Mouse (Mus musculus): ENCODE results near the gene Skap2. TPM values are rescaled to one million over a fixed set of nuclear protein-coding genes. Genes with fewer than 3 reads are reported as not detected.

Gene Skap2
- polyA plus RNA-seq, 1 experiment from 2014 or later = 15.9 TPM

GRCm38 (mm10) chr6:52028131-52028530 lies 15.8 kb upstream of the Skap2 start:
- no peak overlapping the region for H3K9ac ChIP-seq (ENCODE audit: low read length)
- 87% methylated on average over 4 of the region's 7 CpGs for WGBS

GRCm38 (mm10) chr6:52027181-52027580 lies 14.8 kb upstream of the Skap2 start:
- H3K27ac ChIP-seq (ENCODE audit: low read length) = no peak overlapping the region
- no peak overlapping the region for H3K4me3 ChIP-seq (ENCODE audit: low read length)
- H3K4me1 ChIP-seq (ENCODE audit: control insufficient read depth, insufficient read depth, low read length) = no peaks in the 10 kb centered on the region
- 73% methylated on average over 4 of the region's 4 CpGs for WGBS
- ATAC-seq (replicated peaks; ENCODE audit: extremely low read depth, insufficient read depth, low FRiP score) = no peak
- H3K9ac ChIP-seq (ENCODE audit: low read length) = no peak overlapping the region
- H3K36me3 ChIP-seq (ENCODE audit: control insufficient read depth, insufficient read depth) = no peaks in the 10 kb centered on the region
- no peak overlapping the region for H3K4me2 ChIP-seq (ENCODE audit: low read depth, low read length)
- no peaks in the 10 kb centered on the region for H3K27me3 ChIP-seq (ENCODE audit: control insufficient read depth, insufficient read depth, low read length)
- peaks cover 3% of the 10 kb centered on the region; the same call in 1 of the 2 replicates for H3K9me3 ChIP-seq (replicated peaks; ENCODE audit: control insufficient read depth, low read length)

More at GRCm38 (mm10) chr6:52028131-52028530, 15.8 kb upstream of the Skap2 start:
- no peaks in the 10 kb centered on the region for H3K4me1 ChIP-seq (ENCODE audit: control insufficient read depth, insufficient read depth, low read length)
- H3K36me3 ChIP-seq (ENCODE audit: control insufficient read depth, insufficient read depth) = no peaks in the 10 kb centered on the region
- H3K4me3 ChIP-seq (ENCODE audit: low read length) = no peak overlapping the region
- peaks cover 3% of the 10 kb centered on the region; the same call in 1 of the 2 replicates for H3K9me3 ChIP-seq (replicated peaks; ENCODE audit: control insufficient read depth, low read length)
- H3K4me2 ChIP-seq (ENCODE audit: low read depth, low read length) = no peak overlapping the region
- ATAC-seq (replicated peaks; ENCODE audit: extremely low read depth, insufficient read depth, low FRiP score) = no peak
- H3K27me3 ChIP-seq (ENCODE audit: control insufficient read depth, insufficient read depth, low read length) = no peaks in the 10 kb centered on the region
- H3K27ac ChIP-seq (ENCODE audit: low read length) = no peak overlapping the region

DNA sequence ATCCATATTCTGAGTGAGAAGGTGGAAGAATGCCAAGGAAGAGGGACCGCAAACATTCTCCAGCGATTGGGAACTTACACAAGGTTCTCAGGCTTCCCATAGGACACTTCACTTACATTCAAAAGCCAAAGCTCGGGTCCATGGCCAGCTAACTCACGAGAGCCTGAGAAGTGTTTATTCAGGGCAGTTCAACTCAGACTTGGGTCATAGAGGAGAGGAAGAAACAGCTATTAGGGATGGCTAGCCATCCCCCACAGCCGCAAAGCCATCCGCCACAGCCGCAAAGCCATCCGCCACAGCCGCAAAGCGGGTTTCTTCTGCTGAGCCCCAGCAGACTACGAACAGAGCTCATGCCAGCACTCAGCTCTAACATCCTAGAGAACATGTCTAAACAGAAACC lies 13.9 kb upstream of the Skap2 start:
- Histone ChIP-seq H3K9me3 (replicated peaks; ENCODE audit: control insufficient read depth, low read length) (peaks cover 3% of the 10 kb centered on the region; the same call in 1 of the 2 replicates), H3K4me1 (ENCODE audit: control insufficient read depth, insufficient read depth, low read length) (no peaks in the 10 kb centered on the region), H3K36me3 (ENCODE audit: control insufficient read depth, insufficient read depth) (no peaks in the 10 kb centered on the region), H3K9ac (ENCODE audit: low read length) (no peak overlapping the region), H3K4me2 (ENCODE audit: low read depth, low read length) (no peak overlapping the region), H3K4me3 (ENCODE audit: low read length) (no peak overlapping the region), H3K27ac (ENCODE audit: low read length) (no peak overlapping the region), H3K27me3 (ENCODE audit: control insufficient read depth, insufficient read depth, low read length) (no peaks in the 10 kb centered on the region)
- 61% methylated on average over 11 of the region's 11 CpGs for whole genome bisulfite sequencing
- no peak for ATAC-seq (replicated peaks; ENCODE audit: extremely low read depth, insufficient read depth, low FRiP score)

- Histone ChIP-seq H3K36me3 (ENCODE audit: control insufficient read depth, insufficient read depth) (no peaks in the 10 kb centered on the region), H3K4me3 (ENCODE audit: low read length) (no peak overlapping the region), H3K4me1 (ENCODE audit: control insufficient read depth, insufficient read depth, low read length) (no peaks in the 10 kb centered on the region), H3K4me2 (ENCODE audit: low read depth, low read length) (no peak overlapping the region), H3K27ac (ENCODE audit: low read length) (no peak overlapping the region), H3K27me3 (ENCODE audit: control insufficient read depth, insufficient read depth, low read length) (no peaks in the 10 kb centered on the region), H3K9me3 (replicated peaks; ENCODE audit: control insufficient read depth, low read length) (peaks cover 4% of the 10 kb centered on the region; the same call in 1 of the 2 replicates), H3K9ac (ENCODE audit: low read length) (no peak overlapping the region)
- whole genome bisulfite sequencing = 31% methylated on average over 5 of the region's 5 CpGs
- ATAC-seq (replicated peaks; ENCODE audit: extremely low read depth, insufficient read depth, low FRiP score) = no peak
These were observed 12.4 kb upstream of the Skap2 start for GRCm38 (mm10) chr6:52024730-52025129.

DNA sequence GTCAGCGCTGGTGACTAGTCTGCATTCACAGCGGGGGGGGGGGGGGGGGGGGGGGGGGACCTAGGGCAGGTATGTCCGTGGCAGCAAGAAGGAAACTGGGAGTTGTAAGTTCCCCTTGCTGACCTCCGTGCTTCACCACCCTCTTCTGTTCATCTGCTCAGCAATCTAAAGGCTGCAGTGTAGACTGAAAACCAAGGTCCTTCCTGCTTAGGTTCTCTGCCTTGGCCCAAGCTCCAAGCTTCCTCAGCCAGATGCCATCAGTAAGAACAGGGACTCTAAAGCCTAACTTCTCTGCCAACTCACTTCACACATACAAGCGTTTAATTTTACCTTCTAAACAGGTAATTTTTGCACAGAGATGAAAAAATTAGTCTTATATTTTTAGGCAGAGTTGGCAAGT lies 10.0 kb upstream of the Skap2 start:
- no peaks in the 10 kb centered on the region for H3K27me3 ChIP-seq (ENCODE audit: control insufficient read depth, insufficient read depth, low read length)
- ATAC-seq (replicated peaks; ENCODE audit: extremely low read depth, insufficient read depth, low FRiP score) = no peak
- no peak overlapping the region for H3K4me2 ChIP-seq (ENCODE audit: low read depth, low read length)

GRCm38 (mm10) chr6:52020276-52020675 lies 7.9 kb upstream of the Skap2 start:
- ATAC-seq (replicated peaks; ENCODE audit: extremely low read depth, insufficient read depth, low FRiP score) = no peak
- no peaks in the 10 kb centered on the region for H3K36me3 ChIP-seq (ENCODE audit: control insufficient read depth, insufficient read depth)
- H3K4me3 ChIP-seq (ENCODE audit: low read length) = no peak overlapping the region
- no peak overlapping the region for H3K4me2 ChIP-seq (ENCODE audit: low read depth, low read length)
- H3K4me1 ChIP-seq (ENCODE audit: control insufficient read depth, insufficient read depth, low read length) = no peaks in the 10 kb centered on the region
- H3K27ac ChIP-seq (ENCODE audit: low read length) = no peak overlapping the region
- WGBS = 72% methylated on average over 5 of the region's 5 CpGs
- no peaks in the 10 kb centered on the region for H3K27me3 ChIP-seq (ENCODE audit: control insufficient read depth, insufficient read depth, low read length)
- H3K9me3 ChIP-seq (replicated peaks; ENCODE audit: control insufficient read depth, low read length) = peaks cover 3% of the 10 kb centered on the region; the same call in 1 of the 2 replicates
- H3K9ac ChIP-seq (ENCODE audit: low read length) = no peak overlapping the region

More for the DNA sequence above, 10.0 kb upstream of the Skap2 start:
- Histone ChIP-seq H3K4me3 (ENCODE audit: low read length) (no peak overlapping the region), H3K36me3 (ENCODE audit: control insufficient read depth, insufficient read depth) (no peaks in the 10 kb centered on the region), H3K27ac (ENCODE audit: low read length) (no peak overlapping the region), H3K9ac (ENCODE audit: low read length) (no peak overlapping the region), H3K9me3 (replicated peaks; ENCODE audit: control insufficient read depth, low read length) (peaks cover 6% of the 10 kb centered on the region; the same call in 1 of the 2 replicates), H3K4me1 (ENCODE audit: control insufficient read depth, insufficient read depth, low read length) (no peaks in the 10 kb centered on the region)
- 35% methylated on average over 4 of the region's 5 CpGs for WGBS

DNA sequence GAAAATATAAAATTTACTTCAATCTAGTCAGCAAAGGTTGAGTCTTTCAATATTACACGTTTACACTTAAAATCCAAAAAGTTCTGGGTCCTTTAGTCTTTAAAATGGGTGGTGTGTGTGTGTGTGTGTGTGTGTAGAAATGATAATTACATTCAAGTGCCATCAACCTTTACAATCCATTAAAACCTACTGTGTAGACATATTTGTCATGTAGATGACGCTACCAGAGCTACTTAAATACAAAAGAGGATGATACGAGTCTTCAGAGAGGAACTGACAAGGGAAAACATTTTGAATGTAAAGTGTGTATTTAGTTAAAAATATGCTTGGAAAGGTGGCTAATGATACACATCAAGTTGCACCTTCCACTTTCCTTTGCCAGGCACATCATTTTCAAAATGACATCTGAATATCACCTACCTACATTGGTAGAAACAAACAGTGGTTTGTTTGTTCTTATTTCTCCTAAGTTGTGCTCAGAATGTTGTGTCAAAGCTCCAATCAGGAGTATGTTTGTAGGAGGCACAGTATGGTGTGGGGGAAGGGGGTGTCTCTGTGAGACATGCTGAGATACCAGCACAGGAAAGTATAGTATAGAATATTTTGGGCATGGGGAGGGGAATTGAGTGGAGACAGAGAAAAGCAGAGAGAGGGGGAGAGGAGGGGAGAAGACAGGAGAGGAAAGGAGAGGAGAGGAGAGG lies 1.0 kb upstream of the Skap2 start:
- peak overlapping the region; percentile 89 for H3K4me2 ChIP-seq (ENCODE audit: low read depth, low read length)
- H3K36me3 ChIP-seq (ENCODE audit: control insufficient read depth, insufficient read depth) = no peaks in the 10 kb centered on the region
- no peaks in the 10 kb centered on the region for H3K9me3 ChIP-seq (replicated peaks; ENCODE audit: control insufficient read depth, low read length)
- WGBS = 20% methylated on average over 3 of the region's 3 CpGs
- H3K27me3 ChIP-seq (ENCODE audit: control insufficient read depth, insufficient read depth, low read length) = peaks cover 20% of the 10 kb centered on the region
- H3K9ac ChIP-seq (ENCODE audit: low read length) = peak overlapping the region; percentile 78
- peak overlapping the region; percentile 90 for H3K4me3 ChIP-seq (ENCODE audit: low read length)
- peaks cover 3% of the 10 kb centered on the region; the same call in 1 of the 2 replicates for H3K4me1 ChIP-seq (ENCODE audit: control insufficient read depth, insufficient read depth, low read length)
- H3K27ac ChIP-seq (ENCODE audit: low read length) = no peak overlapping the region
- ATAC-seq (replicated peaks; ENCODE audit: extremely low read depth, insufficient read depth, low FRiP score) = no peak

- ATAC-seq (replicated peaks; ENCODE audit: extremely low read depth, insufficient read depth, low FRiP score) = peak; percentile 67
- H3K27me3 ChIP-seq (ENCODE audit: control insufficient read depth, insufficient read depth, low read length) = peaks cover 36% of the 10 kb centered on the region
These were observed 565 bp downstream of the Skap2 start for GRCm38 (mm10) chr6:52011559-52012408.

GRCm38 (mm10) chr6:52009385-52009784 lies 3.0 kb downstream of the Skap2 start:
- WGBS = 59% methylated on average over 6 of the region's 6 CpGs
- Histone ChIP-seq H3K36me3 (ENCODE audit: control insufficient read depth, insufficient read depth) (no peaks in the 10 kb centered on the region), H3K4me2 (ENCODE audit: low read depth, low read length) (no peak overlapping the region), H3K27me3 (ENCODE audit: control insufficient read depth, insufficient read depth, low read length) (peaks cover 50% of the 10 kb centered on the region), H3K27ac (ENCODE audit: low read length) (no peak overlapping the region), H3K4me3 (ENCODE audit: low read length) (no peak overlapping the region), H3K9me3 (replicated peaks; ENCODE audit: control insufficient read depth, low read length) (no peaks in the 10 kb centered on the region), H3K4me1 (ENCODE audit: control insufficient read depth, insufficient read depth, low read length) (peaks cover 3% of the 10 kb centered on the region; the same call in 1 of the 2 replicates), H3K9ac (ENCODE audit: low read length) (no peak overlapping the region)
- no peak for ATAC-seq (replicated peaks; ENCODE audit: extremely low read depth, insufficient read depth, low FRiP score)

More at GRCm38 (mm10) chr6:52011559-52012408, 565 bp downstream of the Skap2 start:
- Histone ChIP-seq H3K4me3 (ENCODE audit: low read length) (peak overlapping the region; percentile 90), H3K9ac (ENCODE audit: low read length) (peak overlapping the region; percentile 81), H3K36me3 (ENCODE audit: control insufficient read depth, insufficient read depth) (no peaks in the 10 kb centered on the region), H3K27ac (ENCODE audit: low read length) (peak overlapping the region; percentile 59; the same call in 1 of the 2 replicates), H3K4me2 (ENCODE audit: low read depth, low read length) (peak overlapping the region; percentile 89), H3K4me1 (ENCODE audit: control insufficient read depth, insufficient read depth, low read length) (peaks cover 3% of the 10 kb centered on the region; the same call in 1 of the 2 replicates), H3K9me3 (replicated peaks; ENCODE audit: control insufficient read depth, low read length) (no peaks in the 10 kb centered on the region)
- 6% methylated on average over 26 of the region's 26 CpGs for WGBS
